Mouse (Mus musculus) MEL-GATA-1-ER (cell line): Measurements from ENCODE around the gene Gm5346.
"Not testable (repeated sequence)": the region's sequence is repeated elsewhere in the genome, so short reads cannot be mapped to it uniquely, and the experiment has no call there.

Experiments
- DNase-seq: peaks from one replicate; pipeline ENCODE4 v3.0.0-alpha.2; 2012; ENCODE audit warnings: low read depth; ENCODE audit errors: extremely low read depth

Gene Gm5346

GRCm38 (mm10) chr8:43627176-43627575, at the start of gene Gm5346:
Gene Gm5346, minus strand, starts transcription at chr8:43627276.
- no peak for DNase-seq

- no peak for DNase-seq
Observed at GRCm38 (mm10) chr8:43616046-43616445, 11.0 kb downstream of the Gm5346 start.

- DNase-seq: not testable (repeated sequence)
Observed at GRCm38 (mm10) chr8:43603657-43604056, 23.4 kb downstream of the Gm5346 start.

- DNase-seq: not testable (repeated sequence)
Observed at GRCm38 (mm10) chr8:43603166-43603565, 23.9 kb downstream of the Gm5346 start.

GRCm38 (mm10) chr8:43576607-43577006, 50.5 kb downstream of the Gm5346 start, which contains the start of gene Adam26a:
Gene Adam26a, minus strand, starts transcription at chr8:43576707.
- DNase-seq: not testable (repeated sequence)
